Mouse (Mus musculus) neural tube, embryonic 10.5 days (tissue): ENCODE results near the gene Ctxn1.

Experiments used
- DNase-seq: peaks from one replicate; pipeline ENCODE4 v3.0.0-alpha.2; 2017; ENCODE audit warnings: low spot score; ENCODE audit errors: extremely low spot score

Ctxn1 gene

DNA sequence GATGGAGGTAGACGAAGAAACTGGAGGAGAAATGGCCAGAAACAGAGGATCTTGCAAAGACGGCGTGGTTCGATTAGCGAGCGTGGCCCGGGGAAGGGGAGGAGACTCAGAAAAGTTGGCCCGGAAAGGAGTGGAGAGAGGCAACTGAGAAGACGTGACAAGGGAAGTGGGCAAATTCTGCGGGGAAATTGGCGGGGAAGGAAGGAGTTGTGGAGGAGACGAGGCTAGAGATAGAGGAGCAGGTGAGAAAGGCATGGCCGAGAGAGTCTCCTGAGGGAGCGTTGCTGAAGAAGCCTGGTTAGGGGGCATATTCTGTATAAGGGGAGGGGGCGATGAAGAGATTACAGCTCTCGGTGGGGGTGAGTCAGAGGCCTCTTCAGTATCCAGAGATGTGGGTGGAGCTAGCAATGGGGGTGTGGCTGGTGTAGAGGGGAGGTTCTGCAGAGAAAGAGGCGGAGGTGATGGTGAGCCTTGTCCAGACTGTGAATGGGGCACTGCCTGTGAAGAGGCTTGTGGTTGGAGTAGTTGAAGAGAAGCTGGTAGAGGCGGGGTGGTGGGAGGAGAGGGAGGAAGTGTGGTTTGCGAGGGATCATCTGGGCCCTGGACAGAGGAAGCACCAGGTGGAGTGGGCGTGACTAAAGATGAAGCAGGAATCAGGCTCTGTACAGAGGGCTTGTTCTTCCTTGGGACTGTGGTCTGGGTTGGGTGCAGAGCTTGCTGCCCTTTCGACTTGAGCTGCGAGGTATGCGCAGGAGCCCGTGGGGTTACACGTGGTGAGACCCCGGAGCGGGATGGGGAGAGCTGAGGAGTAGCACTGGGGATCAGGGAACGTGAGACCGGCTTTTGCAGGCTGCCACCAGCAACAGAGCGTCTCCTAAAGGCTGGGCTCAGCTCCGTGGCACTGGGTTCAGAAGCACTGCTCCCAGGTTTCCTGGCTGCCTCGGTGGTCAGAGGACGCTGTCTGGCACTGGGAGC, 44.8 kb downstream of the Ctxn1 start:
- peak; percentile 48 for DNase-seq

DNA sequence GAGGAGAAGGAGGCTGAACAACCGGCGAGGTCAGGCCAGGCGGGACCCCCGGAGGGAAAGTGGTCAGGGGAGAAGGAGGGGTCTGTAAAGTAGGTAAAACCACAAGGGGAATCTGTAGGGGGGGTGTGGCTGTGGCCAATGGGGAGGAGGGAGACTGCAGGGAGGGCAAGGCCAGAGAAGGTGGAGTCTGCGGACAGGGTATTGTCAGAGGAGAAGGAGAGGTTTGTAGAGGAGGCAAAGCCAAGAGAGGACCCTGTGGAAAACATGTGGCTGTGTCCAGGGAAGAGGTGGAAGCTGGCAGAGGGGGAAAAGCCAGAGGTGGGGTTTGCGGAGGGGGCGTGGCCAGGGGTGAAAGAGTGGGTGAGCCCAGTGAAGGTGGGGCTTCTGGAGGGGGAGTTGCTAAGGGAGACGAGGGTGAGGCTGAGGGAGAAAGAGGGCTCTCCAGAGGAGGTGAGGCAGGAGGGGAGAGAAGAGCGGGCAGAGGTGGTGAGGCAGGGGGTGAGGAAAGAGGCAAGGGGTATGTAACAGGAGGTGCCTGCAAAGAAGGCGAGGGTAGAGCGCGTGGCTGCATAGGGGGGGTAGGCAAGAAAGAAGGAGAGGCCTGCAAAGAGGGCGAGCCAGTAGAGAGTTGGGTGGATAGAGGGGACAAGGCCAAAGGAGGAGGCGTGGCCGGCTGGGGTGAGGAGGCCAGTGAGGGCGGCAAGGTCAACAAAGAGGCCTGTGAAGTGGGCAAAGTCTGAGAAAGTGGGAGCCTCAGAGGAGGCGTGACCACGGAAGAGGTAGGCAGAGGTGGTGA, 45.7 kb downstream of the Ctxn1 start:
- peak; percentile 58 for DNase-seq

DNA sequence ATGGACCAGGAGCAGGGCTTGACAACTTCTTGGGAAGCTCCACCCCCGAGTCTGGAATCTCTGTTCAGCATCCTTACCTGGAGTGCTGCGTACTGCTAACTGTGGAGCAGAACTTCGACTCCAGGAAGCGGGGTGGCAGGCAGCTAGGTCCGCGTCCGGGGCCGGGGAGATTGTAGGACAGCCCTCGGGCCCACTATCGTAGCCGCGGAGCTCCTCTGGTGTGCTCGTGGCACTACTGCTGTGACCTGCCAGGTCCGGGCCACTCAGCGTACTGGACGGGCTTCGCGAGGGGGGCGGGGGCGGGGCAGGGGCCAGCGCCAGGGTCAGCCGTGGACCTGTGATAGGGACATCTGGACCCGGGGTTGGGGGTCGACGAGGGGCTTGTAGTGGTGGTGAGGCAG, 46.3 kb downstream of the Ctxn1 start:
- no peak for DNase-seq

DNA sequence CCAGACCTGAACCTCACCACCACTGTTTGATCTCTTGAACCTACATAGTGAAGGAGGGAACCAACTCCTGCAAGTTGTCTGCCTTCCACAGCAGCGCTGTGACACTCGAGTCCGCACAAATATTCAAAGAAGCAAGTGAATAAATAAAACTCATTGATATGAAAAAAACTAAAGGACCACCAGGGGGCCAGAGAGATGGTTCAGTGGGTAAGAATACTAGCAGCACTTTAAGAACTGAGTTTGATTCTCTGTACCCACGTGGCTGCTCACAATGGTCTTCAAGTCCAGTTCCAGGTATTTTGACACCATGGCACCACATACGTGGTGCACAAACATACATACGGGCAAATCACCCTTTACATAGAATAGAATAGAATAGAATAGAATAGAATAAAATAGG, 48.0 kb downstream of the Ctxn1 start:
- DNase-seq = no peak
